Mouse (Mus musculus) ovary, postnatal 36 days (tissue): ENCODE measurements around the gene Hoxd10.

Experiments used
- DNase-seq: peaks from one replicate; pipeline ENCODE4 v3.0.0; 2022; ENCODE audit warnings: low spot score, mixed read lengths

The Hoxd10 gene

DNA sequence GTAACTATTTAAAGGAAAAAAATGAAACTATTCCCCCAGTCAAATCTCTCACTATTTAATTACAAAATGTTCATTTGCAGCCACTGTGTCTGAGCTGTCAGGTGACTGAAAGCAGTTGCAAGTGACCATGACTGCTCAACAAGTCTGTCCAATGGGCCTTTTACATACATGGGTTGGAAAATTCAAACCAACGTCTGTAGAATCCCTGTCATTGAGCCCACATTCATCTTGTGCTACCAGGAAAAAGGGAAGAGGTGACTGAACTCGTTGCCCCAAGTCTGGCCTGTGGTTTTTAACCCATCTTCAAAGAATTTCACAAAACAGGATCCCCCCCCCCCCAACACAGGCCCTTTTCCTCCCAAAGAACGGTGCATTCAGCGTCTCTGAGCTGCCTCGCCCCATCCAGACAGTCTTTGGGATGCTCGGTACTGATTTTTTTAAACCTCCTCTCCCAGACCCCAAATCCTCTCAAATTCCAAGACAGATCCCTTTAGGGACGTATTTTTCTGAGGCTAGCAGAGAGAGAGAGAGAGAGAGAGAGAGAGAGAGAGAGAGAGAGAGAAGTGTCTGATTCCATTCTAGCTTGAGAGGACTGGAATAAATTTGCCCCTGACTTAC is 4.2 kb downstream of the Hoxd10 start:
- no peak for DNase-seq

DNA sequence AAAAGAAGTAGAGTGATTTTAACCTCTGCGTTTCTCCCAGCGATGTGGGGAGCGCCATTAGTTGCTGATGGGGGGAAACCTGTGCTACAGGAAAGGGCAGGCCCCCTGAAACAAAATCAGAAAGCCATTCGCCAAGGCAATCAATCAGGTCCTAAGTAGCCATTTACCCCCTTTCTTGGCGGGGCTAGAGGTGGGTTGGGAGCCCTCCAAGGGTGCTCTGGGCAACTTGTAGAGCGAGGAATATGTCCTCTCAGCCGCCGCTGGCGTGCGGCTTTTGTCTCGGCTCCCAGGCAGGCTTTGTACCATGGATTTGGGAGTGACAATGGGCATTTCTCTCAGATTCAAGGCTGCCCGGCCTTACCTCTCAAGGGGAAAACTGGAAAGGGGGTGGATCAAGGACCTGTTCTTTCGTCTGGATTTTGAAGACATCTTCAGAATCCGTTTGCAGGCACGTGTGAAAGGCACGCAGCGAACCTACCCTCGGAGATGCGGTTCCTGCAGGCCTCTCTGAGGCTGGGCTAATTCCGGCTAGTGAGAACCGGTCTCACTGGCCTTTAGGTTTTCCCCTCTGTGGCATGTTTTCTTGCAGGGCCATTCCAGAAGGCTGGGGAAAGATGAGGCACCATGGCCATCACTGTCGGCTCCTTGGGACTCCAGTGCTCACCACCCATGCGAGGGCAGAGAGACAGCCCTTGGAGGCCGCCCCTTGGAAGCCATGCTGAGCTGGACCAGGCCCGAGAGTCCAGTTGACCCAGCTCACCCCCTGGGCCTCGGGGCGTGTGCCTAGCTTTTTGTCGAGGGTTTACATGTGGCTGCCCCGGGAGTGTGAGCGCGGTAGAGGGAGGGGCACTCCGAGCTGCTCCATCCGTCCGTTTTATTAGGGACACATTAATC is 5.0 kb downstream of the Hoxd10 start:
- no peak for DNase-seq

DNA sequence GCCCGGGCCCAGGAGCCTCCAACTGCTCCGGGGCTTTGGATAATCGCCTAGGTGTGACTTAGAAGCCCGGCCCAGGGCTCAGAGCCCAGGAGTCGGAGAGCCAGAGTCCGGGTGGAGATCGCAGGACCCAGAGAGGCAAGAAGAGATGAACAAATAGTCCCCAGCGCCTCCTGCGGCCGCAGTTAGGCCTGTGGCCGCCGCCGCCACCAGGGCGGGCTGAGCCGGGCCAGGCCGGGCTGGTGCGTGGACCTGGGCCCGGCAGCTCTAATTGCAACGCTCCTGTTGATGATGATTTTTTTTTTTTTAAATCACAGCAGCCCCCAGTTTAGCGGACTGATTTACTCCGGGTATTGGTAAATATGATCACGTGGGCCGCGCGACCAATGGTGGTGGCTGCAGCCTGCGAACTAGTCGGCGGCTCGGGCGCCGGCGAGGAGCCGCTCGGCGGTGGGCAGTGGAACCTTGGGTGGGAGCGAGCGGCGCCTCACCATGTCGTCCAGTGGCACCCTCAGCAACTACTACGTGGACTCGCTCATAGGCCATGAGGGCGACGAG is 5.9 kb downstream of the Hoxd10 start, which contains the start of gene Hoxd9:
Hoxd9 (plus strand) TSS at position 161 of the 555 bp plus-strand sequence.
- peak; percentile 71 for DNase-seq

DNA sequence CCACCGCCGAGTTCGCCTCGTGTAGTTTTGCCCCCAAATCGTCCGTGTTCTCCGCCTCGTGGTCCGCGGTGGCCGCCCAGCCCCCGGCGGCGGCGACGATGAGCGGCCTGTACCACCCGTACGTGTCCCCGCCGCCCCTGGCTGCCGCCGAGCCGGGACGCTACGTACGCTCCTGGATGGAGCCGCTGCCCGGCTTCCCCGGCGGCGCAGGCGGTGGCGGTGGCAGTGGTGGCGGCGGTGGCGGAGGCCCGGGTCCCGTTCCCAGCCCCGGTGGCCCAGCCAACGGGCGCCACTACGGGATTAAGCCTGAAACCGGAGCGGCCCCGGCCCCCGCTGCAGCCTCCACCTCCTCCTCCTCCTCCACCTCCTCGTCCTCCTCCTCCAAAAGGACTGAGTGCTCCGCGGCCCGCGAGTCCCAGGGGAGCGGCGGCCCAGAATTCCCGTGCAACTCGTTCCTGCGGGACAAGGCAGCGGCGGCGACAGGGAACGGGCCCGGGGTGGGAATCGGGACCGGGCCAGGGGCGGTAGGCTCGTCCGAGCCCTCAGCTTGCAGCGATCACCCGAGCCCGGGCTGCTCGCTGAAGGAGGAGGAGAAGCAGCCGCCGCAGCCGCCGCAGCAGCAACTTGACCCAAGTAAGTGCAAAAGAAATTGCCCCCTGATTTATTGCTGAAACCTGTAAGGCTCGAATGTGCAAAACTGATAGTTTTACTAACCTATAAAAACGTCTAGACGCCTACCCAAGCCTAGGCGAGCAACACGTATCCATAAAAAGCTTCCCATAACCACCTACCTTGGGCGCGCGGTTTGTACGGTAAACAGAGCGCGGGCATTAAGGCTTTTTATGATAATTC is 6.7 kb downstream of the Hoxd10 start:
- peak; percentile 53 for DNase-seq

DNA sequence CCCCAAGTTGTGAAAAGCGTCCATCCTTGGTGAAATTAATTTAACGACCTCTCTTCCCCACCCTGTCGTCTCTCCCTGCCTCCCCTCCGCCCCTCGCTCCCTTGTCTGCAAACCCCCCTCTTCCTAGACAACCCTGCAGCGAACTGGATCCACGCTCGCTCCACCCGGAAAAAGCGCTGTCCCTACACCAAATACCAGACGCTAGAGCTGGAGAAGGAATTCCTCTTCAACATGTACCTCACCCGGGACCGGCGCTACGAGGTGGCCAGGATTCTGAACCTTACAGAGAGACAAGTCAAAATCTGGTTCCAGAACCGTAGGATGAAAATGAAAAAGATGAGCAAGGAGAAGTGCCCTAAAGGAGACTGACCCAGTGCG is 7.3 kb downstream of the Hoxd10 start:
- DNase-seq = no peak

DNA sequence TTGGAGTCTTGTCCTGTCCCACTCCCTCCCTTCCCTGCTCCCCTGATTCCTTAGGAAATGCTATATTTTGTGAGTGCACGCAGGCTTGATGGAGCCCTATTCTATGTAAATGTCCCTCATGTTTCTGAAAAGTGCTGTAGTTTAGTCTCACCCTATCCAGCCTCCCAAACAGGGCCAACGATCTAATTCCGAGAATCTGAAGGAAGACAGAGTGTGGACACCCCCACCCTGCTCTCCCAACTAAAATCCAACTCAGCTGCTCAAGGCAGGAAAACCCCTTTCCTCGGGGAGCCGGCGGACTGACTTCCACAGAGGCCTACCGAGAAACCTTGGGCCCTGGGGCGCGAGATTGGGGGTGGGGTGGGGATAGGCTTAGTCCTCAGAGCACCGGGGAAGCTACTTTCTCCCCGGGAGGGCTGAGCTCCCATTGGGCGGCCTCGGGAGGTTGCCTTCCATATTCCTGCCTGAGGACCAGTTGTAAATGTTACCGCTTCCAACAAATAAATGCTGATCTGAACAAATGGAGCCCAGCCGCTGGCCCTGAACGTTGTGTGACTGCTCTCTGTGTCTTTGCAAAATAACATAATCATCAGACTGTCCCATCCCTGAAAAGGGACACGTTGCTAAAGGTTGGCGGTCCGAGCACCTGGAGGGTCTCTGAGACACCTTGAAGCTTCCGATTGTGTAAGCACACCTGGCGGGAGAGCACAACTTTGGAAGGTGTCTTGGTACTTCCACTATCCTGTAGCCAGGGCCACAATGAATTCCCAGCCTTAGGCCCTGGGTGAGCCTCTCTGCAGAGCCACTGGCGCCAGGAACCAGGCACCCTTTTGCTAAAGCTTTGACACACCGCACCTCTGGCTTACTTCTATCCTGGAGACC is 8.2 kb downstream of the Hoxd10 start:
- no peak for DNase-seq

DNA sequence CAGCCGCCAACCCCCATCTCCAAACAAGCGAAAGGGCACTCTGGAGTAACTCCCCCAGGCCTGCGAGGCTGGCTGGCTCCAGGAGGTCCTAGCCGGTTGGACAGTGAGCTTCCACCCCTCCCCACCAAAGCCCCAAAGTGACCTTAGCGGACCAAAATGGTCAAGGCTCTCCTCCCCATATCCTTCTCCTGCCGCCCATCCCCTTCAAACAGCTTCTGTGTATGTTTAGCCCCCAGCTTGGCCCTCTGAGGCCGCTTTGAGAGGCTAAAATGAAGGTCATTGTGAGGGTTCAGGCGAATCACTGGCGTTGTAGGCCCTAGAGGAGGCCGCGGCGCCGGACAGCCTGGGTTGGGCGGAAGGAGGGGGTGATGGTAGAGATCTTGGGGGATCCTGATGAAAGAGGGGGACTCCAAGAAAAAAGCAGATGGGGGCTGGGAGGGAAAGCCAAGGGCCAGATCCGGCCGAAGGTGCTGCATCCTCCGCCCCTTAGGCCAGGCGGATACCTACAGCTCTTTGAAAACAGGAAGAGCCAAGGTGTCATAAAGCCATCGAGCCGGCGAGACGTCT is 8.9 kb downstream of the Hoxd10 start:
- DNase-seq = no peak

DNA sequence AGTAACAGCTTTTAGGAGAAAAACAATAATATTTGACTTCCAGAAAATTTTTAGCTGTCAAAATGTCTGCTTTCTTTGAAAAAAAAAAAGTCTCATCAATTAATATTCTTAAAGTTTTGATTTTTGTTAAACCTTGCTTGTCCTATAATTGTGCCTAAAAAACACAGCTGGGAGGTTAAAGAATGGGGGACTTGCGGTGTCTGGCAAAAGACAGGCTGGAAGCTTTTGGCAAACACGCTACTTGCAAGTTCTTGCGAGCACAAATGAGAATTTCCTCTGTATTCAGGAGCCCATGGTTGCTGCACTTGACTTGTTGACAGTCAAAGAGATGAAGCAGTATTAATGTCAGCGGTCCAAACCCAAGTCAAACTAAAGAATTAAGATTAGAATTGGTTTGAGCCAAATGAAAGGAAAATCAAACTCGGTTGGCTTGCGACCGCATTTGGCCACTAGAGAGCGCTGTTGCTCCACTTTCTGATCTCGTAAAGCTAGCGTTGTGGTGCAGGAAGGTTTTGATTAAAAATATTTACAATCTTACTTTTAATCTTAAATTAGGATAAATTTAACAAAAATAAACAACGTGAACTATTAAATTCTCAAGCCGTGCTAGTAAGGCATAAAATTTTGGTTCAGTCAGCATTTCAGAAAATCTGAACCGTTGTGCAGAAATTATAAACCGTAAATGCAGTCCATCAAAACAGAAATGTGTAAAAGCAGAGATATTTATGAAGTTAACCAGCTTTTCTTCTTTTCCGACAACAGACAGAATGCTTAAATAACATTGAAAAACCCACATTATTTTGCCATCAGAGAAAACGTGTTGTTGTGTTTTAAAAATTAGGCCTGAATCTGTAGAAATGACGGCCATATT is 10.5 kb downstream of the Hoxd10 start:
- DNase-seq = peak; percentile 77

DNA sequence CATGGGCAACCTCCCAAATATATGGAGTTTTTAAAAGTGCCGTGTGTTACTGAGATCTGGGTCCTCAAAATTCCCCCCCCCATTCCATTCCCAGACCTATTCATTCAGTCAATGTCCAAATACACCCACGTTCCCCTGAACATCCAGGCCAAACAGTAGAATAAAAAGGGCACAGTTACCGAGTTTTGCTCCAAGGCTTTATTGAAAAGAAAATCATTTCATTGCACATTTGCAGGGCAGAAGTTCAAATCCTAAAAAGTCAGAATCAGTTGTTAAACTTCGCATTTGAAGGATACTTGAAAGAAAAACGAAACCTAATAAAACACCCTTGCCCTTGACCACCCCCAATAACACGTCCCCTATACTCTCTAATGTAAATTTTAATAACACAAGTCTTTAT is 11.1 kb downstream of the Hoxd10 start:
- no peak for DNase-seq

DNA sequence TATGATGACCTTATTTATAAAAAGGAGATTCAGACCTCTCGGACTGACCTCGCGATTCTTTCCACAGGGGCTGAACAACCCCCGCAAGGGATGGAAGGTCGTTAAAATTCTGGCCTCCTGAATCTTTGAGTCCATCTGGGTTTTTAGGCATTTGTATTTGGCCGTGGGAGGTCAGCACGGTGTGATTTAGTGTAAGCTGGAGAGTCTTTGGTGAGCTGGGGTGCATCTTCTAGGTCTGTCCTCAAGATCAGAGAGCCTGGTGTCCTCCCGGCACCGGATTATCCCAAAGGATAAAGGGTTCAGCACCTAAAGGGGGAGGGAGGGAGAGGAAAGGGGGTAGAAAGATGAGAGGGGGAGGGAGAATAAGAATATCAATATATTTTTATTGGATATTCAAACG is 11.6 kb downstream of the Hoxd10 start:
- no peak for DNase-seq

DNA sequence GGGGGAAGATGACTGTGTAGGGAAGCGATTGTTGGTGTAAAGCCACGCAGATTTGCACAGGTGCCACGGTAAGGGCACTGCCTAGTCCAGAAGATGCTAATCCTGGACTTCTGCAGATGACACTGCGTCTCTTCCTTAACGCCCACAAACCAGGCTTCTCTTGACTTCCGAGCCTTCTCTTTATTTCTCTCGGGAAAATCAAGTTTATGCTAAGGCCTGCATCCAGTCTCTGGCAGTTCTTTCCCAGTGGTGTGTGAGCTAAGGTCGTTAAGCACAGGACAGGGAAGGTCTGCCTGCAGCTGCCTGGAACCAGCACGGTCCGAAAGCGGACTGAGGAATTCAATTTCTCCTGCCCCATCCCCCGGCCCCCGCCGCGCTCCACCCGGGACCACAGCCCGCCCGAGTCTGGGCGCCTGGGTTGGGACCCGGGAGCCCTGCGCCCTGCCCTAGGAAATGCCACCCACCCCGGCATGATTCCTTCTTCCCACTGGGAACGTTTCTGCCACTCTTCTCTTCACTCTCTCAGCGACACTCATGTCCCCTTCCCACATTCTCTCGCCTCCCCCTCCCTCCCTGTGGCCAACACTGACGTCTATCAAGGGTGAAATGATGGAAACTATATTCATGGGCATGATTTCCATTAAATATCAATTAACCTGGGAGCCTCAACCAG is 12.1 kb downstream of the Hoxd10 start:
- no peak for DNase-seq

DNA sequence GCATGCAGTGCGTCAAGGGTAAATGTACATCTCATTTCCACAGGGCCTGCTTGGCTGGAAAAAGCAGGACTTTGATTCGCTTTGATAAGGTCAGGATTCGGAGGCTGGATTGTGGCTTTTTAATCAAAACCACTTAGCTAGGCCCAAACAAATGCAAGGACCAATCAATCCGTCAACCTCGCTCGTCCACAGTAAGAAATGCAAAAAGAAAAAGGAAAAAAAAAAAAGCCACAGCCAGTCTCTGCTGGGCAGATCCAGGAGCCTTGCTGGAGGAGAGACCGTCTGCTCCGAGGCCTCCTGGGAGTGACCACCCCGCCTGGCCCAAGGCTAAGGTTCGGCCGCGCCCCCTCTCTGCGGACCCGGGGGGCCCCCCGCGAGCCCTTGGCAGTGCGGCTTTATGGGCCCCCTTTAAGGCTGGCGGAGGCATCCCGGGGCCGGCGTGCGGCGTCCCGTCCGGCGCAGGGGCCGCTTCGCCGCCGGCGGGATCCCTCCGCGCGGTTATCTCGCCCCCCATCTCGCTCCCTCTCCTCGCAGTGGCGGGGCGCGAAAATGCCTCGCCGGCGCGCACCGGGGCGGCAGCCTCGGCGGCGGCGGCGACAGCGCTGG is 12.8 kb downstream of the Hoxd10 start, which contains the start of gene Hoxd8:
Hoxd8 (plus strand) TSS at position 223 of the 606 bp plus-strand sequence.
- DNase-seq = peak; percentile 79

DNA sequence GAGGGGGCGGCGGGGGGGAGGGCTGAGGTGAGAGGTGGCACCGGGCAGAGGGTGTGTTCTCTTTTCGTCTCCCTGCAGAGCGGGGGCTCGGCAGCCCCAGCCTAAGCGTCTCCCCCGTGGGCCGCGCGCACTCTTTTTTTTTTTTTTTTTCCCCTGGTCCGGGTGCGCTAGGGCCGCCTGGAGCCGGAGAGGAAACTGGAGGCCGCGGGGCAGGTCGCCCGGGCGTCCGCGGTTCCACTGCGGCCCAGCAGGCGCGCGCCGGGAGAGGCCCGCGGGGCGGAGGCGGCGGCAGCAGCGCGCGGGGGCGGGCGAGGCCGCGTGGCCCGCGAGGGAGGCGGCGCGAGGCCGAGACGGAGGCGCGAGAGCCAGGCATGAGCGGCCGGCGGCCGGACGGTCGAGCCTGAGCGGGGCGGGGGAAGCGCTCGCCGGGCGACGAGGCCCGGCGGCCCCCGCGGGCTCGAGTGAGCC is 13.3 kb downstream of the Hoxd10 start:
- peak; percentile 63 for DNase-seq

DNA sequence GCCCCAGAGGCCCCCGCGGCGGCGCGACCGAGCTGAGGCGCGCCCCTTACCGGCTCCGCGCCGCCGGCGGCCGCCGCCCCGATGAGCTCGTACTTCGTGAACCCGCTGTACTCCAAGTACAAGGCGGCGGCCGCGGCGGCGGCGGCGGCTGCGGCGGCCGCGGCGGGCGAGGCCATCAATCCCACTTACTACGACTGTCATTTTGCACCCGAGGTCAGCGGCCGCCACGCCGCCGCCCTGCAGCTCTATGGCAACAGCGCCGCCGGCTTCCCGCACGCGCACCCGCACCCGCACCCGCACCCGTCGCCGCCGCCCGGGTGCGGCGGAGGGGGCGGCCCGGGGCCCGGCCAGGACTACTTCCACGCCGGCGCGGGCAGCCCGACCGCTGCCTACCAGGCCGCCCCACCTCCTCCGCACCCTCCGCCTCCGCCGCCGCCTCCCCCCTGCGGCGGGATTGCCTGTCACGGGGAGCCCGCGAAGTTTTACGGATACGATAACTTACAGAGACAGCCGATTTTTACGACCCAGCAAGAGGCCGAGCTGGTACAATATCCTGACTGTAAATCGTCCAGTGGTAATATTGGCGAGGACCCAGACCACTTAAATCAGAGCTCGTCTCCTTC is 13.9 kb downstream of the Hoxd10 start:
- DNase-seq = peak; percentile 72

DNA sequence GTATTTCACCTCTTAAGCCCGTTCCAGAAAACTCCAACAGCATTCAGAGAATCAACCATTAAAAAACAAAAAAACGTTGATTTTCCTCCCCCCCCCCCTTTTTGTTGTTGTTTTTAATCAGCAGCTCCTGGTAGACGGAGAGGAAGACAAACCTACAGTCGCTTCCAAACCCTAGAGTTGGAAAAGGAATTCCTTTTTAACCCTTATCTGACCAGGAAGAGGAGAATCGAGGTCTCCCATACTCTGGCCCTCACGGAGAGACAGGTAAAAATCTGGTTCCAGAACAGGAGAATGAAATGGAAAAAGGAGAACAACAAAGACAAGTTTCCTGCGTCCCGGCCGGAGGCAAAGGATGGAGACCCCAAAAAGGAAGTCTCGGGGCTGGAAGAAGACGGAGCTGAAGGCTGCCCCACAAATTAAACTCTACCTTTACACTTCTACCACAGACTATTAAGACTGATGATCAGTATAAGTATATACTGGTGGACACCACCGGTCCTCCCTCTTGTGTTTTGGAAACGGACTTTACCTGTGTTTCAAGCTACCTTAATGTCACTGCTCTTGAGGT is 14.8 kb downstream of the Hoxd10 start:
- no peak for DNase-seq

DNA sequence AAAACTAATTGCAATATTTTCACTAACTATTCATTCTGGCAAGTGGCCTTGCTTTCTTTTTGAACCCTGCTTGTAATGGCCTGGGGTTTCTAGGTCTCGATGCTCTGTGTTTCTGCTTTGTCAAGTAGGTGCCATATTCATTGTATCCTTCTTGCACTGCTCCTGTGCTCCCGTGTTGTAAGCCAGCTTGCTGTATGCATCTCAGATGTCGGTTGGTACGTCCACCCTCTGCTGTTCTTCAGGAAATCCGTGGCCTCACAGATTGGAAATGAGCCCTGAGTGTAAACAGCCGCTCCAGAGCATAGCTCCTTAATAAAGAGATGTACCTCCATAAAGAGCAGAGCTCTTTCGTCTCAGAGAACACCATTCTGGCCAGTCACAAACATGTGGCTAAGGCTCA is 15.9 kb downstream of the Hoxd10 start:
- no peak for DNase-seq

DNA sequence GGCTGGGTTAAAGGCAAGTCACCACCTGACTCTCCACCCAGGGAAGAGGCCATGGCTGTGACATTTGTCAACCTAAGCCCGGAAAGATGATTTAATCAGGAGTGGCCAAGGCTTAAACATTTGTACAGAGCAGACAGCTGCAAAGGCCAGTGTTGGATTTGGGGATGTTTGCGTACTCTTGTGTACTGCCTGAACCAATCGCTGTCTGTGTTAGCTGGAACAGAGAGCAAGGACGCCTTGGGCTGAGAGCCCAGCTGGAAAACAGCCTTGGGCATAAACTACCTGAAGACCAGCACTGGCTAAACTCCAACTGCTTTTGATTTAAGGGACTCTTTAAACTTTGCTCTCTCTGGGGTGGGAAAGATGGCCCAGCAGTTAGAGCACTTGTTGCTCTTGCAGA is 17.0 kb downstream of the Hoxd10 start:
- DNase-seq = no peak
